Mouse (Mus musculus) heart, adult 2 months (tissue): Measurements from ENCODE around the gene Commd4.

Source experiments
- CTCF ChIP-seq: fragments of 200-600 bp; IDR thresholded peaks from 2 replicates; pipeline ENCODE4 v1.8.1; 2022; ENCODE audit warnings: antibody characterized with exemption, mild to moderate bottlenecking, moderate library complexity
- POLR2A ChIP-seq: fragments of 200-500 bp; IDR thresholded peaks from 2 replicates; pipeline ENCODE4 v1.6.1; 2011; ENCODE audit warnings: mild to moderate bottlenecking, low read depth, low read length, control low read depth; ENCODE audit not compliant: insufficient read depth

- TF ChIP-seq CTCF = no peak
- no peak for TF ChIP-seq POLR2A
Measured at GRCm38 (mm10) chr9:57146451-57147066, 11.6 kb downstream of the Commd4 start.
